Mouse (Mus musculus): Measurements from ENCODE around the gene Agfg2.

Gene Agfg2

DNA sequence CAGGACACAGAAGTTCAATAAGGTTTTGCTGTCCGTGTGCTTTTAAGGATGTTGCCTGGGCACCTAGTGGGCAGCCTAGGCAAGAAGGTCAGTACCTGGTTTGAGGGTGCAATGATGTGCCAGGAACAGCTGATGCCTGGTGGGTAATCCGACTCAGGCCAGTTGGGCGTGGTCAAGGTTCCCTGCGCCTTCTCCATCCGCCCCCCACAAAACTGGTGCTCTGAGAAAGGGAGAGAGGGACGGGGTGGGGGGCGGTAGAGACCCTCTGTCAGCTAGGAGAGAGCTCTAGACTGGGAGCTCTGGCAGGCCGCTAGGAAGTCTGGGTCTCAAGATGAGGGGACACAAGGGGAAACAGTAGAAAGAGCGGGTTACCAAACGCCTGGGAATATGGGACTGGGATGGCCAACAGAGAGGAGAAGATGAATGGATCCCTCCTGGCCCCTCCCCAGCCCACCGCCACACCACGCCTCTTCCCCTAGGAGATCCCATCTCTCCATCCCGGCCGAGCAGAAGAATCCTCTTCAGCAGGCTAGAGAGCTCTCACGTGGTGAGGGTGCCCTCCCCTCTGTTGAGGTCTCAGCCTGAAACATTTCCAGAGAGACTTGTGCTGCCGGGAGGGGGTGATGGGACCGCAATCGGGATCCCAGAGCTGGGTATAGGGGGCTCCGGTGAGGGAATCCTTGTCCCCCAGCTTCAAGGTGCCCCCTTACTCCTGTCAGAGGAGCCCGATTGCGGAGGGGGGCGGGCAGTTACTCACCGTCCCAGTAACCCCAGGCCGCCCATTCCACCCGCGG is 76.5 kb downstream of the Agfg2 start:
- DNase-seq = no peak

DNA sequence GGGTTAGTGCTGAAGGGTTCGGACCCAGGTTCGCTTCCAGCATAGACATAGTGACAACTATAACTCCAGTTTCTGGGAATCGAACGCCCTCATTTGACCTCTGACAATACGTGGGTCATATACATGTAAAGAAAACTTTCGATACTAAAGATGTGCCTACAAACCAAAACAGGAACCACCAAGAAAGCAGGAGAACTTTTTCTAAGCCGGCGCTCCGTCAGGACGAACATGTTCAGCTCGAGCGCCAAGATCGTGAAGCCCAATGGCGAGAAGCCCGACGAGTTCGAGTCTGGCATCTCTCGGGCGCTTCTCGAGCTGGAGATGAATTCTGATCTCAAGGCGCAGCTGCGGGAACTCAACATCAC is 83.2 kb downstream of the Agfg2 start:
- DNase-seq = no peak

DNA sequence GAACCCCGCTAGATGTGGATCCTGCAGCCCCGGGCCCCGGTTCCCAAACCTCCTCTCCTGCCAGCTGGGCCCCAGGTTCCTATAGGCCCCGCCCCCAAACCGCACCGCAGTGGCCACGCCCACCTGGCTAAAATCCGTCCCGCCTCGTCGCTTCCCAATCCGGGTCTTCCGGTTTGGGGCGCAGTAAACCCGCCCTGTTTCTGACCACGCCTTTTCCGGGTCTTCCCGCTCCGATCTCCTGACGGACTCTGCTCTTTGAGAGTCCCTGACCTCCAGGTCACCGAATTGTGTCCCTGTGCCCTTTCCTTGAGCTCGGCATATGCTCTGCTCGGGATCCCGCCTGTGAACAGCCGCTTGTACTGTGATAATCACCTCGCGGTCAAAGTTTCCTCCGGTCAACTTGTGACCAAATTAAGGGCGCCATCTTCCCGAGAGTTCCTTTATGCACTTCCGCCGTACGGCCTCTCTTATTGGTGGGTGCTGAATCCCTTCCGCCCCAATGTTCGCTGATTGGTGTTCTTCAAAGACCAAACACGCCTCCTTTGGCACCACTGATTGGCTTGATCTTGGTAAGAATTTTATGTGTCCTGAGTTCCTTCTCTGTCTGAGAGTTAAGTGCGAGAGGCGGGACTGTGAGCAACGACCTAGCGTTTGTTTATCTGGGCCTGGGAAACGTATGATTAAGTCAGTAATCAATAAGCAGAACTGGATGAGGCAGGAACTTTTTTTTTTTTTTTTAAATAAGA is 83.7 kb downstream of the Agfg2 start, which contains the start of gene Mospd3:
TSS of gene Mospd3 (minus strand) at position 440 of the 746 bp plus-strand sequence.
- peak; percentile 96 for DNase-seq

Measured in cerebellum, adult 9-11 months (tissue).